Mouse (Mus musculus) megakaryocyte, adult 5-6 weeks (primary cell): ENCODE measurements around the gene Kmo. TPM values are rescaled to one million over a fixed set of nuclear protein-coding genes. Genes with fewer than 3 reads are reported as not detected.
A peak's percentile ranks its signal among the peaks of the same experiment; 100 is the strongest.

ENCODE experiments used
- ATAC-seq: 2 replicates; pipeline ENCODE4 v1.8.0; 2016; ENCODE audit warnings: mild to moderate bottlenecking, inconsistent platforms; ENCODE audit not compliant: poor library complexity, severe bottlenecking
- total RNA-seq, 2 experiments: library from RNA; stranded (forward) in 1 of 2; stranded (reverse) in 1 of 2; fragments of 153-499, 151-499 nt in 1 of 2; fragments of 221-1000, 200-1000 nt in 1 of 2; gene quantifications; 2 replicates each; pipeline versions ENCODE4 v1.2.3 to v1.2.4; 2015 to 2017

Gene Kmo
- total RNA-seq (2015) (15.3 and 15.9 TPM in 2 replicates), total RNA-seq (2017) (27.6 and 34.5 TPM in 2 replicates)

DNA sequence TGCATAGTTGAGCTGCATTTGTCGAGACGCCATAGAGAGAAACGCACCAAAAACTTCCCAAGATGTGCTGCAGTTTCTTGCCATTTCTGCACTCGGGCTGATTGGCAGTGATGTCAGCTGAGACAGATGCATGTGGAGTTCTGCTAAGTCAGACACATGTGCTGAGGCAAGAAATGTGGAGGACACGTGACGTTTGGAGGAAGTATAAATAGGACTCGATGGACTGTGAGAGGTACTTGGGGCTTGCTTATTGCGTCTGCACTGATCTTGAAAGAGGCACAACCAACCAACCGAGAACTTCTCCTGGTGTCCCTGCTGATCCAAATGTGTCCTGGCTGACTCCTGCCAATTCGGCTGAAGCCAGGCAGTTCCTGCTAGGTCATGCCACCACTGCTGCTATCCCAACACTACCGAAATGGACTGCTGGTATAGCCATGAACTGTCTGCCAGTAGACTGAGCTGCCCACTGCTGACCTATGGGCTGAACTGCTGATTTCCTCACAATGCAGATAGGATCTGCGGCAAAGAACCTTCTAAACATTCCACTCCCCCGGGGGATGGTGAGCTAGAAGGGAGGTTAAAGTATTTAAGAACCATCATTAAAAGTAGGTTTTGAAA lies at the start of gene Kmo:
TSS of gene Kmo (plus strand) at position 568 of the 618 bp plus-strand sequence.
- ATAC-seq = no peak

DNA sequence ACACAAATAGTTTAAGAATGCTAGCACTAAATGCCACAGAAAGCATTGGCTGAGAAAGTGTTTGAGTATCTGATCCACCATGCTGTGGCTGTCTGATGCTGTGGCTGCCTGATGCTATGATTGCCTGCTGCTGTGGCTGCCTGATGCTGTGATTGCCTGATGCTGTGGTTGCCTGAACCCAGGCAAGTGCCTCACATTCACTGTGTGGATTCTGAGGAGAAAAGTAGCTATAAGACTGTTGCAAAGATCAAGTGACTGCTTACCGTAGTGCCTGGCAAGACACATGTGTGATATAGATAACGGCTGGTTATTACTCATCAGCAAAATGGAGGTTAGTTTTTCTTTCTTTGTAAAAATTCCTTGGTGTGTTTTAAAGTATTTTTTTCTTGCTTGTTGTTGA lies 46.1 kb upstream of the Kmo start:
- no peak for ATAC-seq

DNA sequence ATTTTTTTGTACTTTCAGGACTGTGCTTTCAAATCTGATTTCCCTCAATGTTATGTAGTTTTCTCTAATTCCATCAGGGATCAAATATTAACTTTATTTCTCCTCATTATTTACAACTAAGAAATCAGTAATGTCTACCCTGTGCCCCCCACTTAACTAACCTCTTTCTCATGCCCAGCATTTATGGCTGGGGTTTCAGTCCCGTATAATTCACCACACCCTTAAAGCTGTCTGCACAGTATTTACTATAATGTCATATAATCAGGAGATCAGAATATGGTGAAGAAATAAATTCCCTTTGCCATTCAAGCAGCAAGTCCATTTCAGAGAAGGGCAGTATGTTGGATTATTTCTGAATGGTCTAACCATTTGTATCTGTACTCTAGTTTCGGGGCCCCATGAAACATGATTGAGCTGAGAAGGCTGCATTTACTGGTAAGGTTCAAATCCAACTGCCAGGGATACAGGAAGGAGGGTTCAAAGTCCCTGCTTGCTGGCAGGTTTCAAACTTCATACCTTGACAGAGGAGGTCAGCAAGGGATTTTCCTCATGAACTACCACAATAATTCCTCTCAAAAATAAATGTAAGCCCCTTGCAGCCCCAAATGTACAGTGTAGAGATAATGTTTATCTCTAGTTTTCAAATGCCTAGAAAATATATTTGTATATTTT lies 41.6 kb upstream of the Kmo start:
- ATAC-seq = no peak

DNA sequence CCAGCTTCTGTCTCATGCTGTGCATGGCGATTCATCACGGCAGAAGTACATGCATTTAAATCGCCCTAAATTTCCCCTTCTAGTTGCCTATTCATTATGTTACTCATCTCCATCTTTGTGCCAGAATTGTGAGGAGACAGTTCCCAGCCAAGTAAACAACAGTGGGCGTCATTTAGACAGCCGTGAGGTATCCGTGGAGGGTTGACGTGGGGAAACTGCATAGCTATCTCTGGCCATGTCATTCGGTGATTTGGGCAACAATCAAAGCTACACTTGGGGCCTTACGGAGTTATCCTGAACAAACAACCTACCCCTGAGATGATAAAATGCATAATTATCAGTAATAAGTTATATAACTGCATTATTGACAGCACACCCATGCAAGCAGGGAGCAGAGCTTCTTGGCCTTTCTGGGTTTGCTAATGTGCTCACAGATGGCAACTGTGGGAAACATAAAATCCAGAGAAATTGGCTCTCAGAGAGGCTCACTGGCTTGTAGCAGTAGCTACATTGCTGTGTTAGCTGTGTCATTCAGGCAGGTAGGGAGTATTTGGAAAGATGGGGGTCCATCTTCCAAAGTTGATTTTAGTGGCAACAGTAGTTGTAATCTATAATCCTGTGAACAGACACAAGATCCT lies 40.5 kb upstream of the Kmo start:
- ATAC-seq = no peak

DNA sequence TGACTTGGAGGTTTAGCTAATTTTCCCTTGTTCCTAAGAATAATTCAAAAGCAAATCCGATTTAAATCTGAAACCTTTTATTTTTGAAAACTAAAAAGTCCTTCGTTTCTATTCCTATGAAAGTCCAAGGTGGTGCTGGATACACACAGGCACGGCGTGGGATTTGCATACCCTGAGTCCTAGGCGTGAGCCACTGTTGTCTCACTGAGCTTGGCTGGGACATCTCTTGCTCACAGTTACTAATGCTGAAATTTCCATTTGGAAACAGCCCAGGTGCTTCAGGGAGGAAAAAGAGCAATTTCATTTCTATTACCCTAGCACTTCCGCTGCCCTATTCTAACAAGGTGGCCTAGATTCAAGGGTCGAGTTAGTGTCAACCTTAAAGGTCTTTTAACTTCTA lies 39.8 kb upstream of the Kmo start:
- ATAC-seq = no peak

DNA sequence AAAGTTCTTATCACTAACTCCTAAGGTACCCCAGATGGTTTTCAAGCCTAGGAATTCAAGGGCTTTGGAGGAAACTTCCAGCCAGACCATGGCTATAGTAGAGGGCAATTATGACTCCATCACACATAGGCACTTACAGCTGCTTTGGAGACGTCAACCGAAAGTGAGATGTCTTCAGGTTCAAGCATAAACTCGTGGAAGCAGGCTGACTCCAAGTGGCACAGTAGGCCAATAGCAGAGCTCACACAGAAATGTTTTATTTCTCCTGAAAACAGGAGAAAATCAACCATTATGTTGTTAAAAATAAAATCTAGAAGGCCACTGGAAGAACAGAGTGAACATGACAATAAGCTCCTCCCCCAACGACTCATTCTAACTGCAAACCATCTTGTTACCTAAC lies 37.4 kb upstream of the Kmo start:
- no peak for ATAC-seq

DNA sequence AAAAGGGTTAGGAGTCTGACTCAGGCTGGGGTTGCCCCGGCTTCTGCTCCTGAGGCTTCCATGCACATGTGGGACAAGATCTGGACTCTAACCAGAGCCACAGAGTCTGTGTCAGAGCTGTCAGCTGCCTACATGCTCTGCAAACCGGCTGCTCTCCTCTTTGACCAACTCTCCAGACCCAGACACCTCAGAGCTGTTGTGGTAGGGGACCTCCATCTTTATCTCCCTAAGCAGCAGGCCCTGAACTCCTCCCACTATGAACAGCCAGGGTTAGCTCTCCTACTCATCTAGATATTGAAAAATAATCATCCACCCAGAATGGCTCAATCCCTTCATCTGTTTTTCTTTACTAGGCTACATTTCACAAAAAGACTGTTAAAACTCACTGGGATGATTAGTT lies 34.9 kb upstream of the Kmo start:
- ATAC-seq = no peak

DNA sequence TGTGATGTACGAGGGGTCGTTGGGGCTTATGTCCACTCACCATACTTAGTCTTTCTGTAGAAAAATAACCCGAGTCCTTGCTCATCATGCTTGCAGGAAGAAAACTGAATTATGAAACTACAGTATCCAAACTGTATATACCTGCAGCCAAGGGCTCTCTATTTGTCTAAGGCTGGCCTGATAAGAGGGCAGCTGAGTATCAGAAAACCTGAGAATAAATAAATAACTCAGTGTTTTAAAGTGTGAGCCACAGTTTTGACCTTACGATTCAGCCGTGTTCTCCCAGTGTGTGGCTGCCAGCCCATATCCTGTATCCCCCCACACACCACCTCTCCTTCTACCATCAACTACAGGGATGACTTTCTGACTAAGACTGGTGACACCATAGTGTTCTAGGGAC lies 33.5 kb upstream of the Kmo start:
- ATAC-seq = no peak

DNA sequence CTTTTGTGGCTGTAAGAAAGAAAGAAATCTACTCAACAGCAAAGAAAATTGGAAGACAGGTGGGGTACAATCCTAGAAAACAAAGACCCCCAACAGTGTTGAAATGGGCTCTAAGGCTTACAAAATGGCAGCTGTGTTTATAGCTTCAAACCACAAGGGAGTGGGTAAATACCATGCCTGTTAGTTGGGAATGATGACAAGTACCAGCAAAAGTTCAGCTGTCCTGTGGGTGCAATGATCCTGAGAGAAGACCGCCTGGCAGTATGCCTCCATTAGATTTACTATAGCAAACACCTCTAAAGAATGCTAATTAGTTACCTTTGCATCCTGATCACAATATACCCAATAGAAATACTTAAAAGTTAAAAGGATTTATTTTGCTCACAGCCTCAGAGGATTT lies 27.3 kb upstream of the Kmo start:
- ATAC-seq = no peak

DNA sequence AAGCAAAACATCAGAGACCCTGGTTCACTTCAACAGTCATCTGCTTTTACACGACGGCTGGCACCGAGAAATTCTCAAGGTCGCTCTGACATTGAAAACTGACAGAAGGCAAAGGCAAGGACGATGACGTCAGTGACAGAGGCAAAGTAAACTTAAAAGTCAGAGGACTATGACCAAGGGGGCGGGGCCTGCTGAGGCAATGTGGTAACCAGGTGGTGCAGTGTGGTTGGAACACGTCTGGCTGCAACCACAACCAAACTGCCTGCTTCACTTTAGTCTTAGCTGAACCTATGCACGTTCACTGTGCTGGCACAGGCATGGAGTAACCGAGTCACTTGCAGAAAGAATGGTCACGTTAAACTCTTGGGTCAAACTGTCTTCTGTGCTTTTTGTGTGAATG lies 17.9 kb upstream of the Kmo start:
- no peak; the same call in 1 of the 2 replicates for ATAC-seq

DNA sequence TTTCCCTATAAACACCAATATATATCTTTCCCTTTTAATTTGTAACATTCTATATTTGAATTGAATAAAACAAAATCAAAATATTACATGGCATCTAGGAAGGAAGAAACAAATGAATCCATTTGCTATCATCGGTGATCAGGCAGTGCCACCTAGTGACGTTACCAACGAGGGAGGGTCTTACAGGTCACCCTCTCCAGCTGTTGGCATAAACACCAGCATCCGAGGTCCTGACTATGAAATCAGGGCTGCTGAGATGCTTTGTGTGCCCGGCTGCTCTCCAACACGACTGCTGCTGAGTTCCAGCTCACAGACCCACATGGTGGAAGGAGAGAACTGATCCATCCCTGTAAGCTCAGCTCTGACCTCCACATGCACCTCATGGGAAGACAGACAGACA lies 16.8 kb upstream of the Kmo start:
- no peak for ATAC-seq

DNA sequence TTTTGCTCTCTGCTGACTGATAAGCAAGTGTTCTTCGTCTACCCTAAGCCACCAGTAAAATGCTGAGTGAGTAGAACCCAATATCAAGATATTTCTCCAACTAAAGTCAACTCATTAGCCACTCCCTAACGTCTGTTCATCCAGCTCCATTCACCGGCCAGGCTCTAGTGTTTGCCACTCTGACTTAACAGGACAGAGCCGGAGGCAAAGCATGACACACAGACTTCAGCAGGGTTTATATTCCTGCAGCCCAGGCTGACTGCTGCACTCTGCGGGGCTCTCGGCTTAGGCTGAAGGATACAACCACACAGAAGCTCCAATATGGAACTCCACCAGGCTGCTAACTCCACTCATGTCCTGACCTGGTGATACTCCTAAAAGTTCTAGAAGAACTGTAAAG lies 12.9 kb upstream of the Kmo start:
- ATAC-seq = no peak

DNA sequence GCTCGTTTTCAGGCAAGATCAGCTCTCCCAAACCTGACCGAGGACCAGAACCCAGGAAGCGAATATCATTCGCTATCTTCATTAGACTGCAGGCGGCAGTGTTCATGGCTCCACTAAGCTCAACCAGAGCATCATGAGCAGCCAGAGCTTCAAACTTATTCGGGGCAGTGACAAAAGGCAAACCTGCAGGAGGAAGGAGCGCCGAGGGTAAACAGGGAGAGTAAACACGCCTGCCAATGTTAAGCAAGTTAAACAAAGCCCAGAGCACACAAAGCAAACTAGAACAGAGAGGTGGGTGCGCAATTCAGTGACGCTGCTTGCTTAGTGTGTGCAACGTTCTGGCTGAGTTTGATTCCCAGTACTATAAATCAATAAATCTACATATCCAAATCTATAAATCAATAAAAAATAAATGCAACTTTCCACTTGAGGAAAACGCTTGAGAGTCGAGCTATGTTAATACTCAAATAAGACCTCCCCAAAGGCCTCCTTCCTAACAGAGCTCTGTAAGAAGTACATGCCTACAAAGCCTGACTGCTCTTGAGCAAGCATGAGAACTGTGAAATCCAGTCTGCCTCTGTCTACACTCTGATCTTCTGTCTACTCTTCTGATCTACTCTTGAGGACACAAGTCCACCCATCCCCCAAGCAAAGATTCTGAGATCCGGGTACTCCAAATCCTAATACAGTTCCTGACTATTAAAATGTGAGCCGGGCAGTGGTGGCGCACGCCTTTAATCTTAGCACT lies 12.2 kb upstream of the Kmo start:
- no peak for ATAC-seq

DNA sequence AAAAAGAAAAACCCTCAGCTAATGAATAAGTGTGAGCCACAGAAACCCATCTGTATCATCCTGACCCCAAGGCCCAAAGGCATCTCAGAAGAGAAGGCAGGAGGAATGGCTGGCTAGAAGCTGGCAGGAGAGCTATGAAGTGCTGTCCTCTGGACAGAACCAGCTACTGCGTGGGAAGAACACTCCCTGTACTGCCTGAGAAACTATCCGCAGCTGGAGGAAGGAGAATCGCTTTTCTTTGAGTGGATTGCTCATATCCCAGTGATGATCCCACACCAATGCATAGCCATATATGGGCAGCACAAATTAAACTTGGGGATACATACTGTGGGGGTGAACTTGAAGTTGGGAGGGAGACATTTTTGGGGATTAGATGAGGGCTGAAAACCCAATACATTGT lies 11.5 kb upstream of the Kmo start:
- no peak for ATAC-seq

DNA sequence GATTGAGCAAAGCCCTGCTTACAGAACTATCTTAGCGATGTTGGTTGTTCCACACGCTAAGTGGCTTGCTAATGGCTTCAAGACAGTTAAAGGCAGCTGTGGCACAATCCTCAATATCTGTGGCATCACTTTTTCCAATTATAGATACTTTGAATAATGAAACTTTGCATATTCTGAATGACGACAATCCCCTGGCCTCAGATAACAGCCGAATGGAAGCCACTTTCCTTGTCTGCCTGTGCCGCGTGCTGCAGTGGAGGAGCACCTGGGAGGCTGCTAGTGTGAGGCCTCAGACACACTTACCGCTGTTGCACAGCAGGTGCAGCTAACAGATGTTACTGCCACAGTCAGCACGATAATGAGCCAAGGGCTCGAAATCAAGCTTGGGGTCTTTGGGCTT lies 5.2 kb upstream of the Kmo start:
- ATAC-seq = no peak

DNA sequence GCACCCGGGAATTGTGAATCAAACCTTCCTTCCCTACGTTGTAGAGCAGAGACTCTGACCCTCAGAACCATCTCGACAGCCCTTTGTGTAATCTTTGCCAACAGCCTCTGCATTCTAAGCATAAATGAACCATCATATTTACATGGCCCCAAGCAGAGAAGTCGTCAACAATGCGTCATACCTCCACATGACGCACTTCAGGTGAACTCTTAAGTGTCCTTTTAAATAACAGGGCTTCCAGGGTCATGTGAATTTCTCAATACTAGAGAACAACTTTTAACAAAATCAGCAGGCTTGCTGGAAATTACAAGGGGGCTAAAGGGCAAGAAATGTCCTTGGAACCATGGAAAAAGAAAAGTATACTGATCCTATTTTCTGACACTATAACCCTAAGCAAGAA lies 3.5 kb downstream of the Kmo start:
- no peak for ATAC-seq

DNA sequence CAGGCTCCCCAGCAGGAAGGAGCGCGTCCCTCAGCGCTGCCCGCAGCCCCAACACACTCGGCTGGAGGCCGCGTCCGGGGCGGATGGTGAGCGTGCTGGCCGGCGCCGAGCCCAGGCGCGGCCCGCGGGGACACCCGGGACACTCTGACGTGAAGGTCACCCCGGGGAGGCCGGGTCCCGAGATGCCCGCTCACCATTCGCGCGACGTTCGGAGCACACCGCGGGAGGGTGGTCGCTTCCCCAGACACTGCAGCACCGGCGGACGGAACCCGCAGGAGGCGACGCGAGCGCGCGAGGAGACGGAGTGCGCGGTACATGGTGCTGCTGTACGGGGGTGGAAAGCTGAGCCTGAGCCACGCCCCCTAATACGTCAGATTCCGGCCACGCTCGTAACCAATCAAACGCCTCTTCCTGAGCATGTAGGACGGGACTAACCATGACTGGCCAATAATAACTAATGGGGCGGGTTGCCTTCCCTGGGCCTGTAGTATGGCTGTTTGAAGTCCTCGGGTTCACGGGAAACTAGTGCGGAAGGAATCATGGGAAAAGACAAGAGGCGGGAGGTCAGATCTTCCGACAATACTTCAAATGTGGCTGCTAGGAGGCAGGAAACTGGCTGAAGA lies 5.2 kb downstream of the Kmo start, which contains the start of gene Fh1:
TSS of gene Fh1 (minus strand) at position 379 of the 623 bp plus-strand sequence.
- ATAC-seq = peak; percentile 92

DNA sequence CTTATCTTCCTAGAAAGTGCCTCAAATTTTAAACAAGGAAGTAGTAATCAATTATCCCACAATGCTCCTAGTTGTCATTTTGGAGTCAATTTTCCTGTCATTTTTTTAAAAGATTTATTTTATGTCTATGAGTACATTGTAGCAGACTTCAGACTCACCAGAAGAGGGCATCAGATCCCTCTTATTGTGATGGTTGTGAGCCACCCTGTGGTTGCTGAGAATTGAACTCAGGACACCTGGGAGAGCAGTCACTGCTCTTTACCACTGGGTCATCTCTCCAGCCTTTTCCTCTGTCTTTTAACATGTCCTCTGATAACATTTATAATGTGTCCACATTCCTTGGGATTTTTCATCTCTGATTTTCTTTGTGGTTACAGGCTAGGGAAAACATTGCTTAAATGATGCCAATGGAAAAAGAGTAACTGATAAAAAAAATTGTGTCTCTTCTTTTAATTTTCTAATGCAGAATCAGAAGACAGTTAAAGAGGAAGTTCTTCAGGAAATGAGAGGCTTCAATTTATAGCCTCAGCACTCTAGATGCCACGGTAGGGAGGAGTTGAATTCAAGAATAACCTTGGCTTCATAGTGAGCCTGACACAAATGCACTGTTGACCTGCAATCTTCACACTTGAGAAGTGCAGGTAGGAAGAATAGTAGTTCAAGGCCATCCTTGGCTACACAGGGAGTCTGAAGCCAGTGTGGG lies 6.0 kb downstream of the Kmo start:
- ATAC-seq = peak; percentile 46

DNA sequence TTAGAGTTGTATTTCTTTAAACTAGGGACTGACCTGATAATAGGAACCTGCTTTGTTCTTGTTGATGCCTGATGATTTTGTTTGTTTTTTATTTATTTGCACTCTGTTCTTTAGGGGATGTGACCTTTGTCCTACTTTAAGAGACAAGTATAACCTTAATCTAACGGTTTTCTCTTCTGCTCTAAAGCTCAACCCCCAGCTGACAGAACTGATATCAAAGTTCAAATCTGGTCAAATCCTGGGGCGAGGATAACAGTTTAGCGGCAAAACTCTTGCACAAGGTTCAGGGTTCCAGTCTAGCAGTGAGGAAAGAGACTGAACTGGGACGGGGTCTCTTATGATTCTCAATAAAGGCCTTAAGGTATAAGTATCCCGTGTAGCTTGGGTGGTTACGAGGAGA lies 9.1 kb downstream of the Kmo start:
- ATAC-seq = no peak

DNA sequence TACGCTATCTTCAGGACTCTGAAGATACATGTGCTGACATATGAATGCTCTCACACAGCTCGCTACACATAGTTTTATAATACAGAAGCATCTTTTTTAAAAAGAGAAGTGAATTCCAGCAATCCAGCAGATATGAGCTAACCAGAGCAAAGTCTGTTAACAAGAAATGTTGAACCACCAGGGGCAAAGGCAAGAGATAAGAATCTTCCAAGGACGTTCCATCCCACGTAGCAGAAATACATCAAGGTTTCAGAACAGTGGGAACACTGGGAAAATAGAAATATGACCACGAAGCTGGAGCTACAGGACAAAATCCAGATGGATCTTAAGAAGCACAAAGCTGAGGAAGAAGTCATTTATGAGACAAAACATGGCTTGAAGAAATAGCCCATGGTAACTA lies 10.2 kb downstream of the Kmo start:
- ATAC-seq = no peak

DNA sequence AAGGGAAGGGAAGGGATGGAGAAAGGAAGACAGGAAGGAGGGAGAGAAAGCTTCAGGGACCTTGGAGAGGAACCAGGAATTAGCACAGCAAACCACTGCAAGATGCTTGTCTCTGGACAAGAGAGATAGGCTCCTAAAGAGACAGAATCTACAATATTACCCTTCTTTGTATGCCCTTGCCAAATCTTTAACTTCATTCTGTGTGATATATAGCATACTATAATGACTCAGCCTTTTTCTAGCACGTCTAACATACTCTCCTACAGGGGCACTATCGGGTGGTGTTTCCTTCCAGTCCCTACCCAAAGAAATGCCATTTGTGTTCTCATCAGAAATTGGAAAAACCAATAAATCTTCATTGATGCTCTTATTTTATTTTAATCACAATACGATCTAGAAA lies 10.9 kb downstream of the Kmo start:
- no peak for ATAC-seq
